Mouse (Mus musculus) thymus, adult 2 months (tissue): ENCODE data around the gene Slco2a1.

Source experiments
- CTCF ChIP-seq: fragments of 200-500 bp; IDR thresholded peaks from 2 replicates; pipeline ENCODE4 v1.5.1; 2012; ENCODE audit warnings: mild to moderate bottlenecking, control low read depth, low read length, moderate library complexity, borderline replicate concordance; ENCODE audit not compliant: control insufficient read depth, poor library complexity, insufficient read depth; ENCODE audit errors: extremely low read depth
- POLR2A ChIP-seq: fragments of 200-500 bp; IDR thresholded peaks from 2 replicates; pipeline ENCODE4 v1.6.1; 2012; ENCODE audit warnings: mild to moderate bottlenecking, low read length, control low read depth, moderate library complexity; ENCODE audit not compliant: control insufficient read depth, poor library complexity, insufficient read depth; ENCODE audit errors: extremely low read depth

- TF ChIP-seq CTCF, result no peak
- TF ChIP-seq POLR2A, result no peak
Measured at GRCm38 (mm10) chr9:103071541-103072203, 83.2 kb downstream of the Slco2a1 start.
